Mouse (Mus musculus) neural tube, embryonic 14.5 days (tissue): Measurements from ENCODE around the gene Sgsm1. TPM values are rescaled to one million over a fixed set of nuclear protein-coding genes. Genes with fewer than 3 reads are reported as not detected.
A peak's percentile ranks its signal among the peaks of the same experiment; 100 is the strongest.

Source experiments
- ATAC-seq: fragments of 200-750 bp; cut with Nextera tagmentation; 2 replicates; pipeline ENCODE4 v1.8.0; 2017; ENCODE audit warnings: low read depth, mild to moderate bottlenecking, moderate TSS enrichment, moderate library complexity
- H3K27ac ChIP-seq: fragments of 300-500 bp; sonication (generic); 2 replicates; pipeline ENCODE4 v1.5.1; 2014; ENCODE audit warnings: low read depth, mild to moderate bottlenecking, control low read depth, low read length, moderate library complexity, mixed read lengths
- H3K27me3 ChIP-seq: fragments of 300-500 bp; sonication (generic); 2 replicates; pipeline ENCODE4 v1.6.1; 2014; ENCODE audit warnings: low read length; ENCODE audit not compliant: control insufficient read depth, insufficient read depth
- H3K36me3 ChIP-seq: fragments of 300-500 bp; sonication (generic); 2 replicates; pipeline ENCODE4 v1.6.1; 2014; ENCODE audit warnings: low read length, mixed read lengths; ENCODE audit not compliant: control insufficient read depth, insufficient read depth
- H3K4me1 ChIP-seq: fragments of 300-500 bp; sonication (generic); 2 replicates; pipeline ENCODE4 v1.6.1; 2014; ENCODE audit warnings: low read length; ENCODE audit not compliant: control insufficient read depth, insufficient read depth
- H3K4me2 ChIP-seq: fragments of 300-500 bp; sonication (generic); 2 replicates; pipeline ENCODE4 v1.6.1; 2014; ENCODE audit warnings: mild to moderate bottlenecking, low read depth, low read length, control low read depth
- H3K4me3 ChIP-seq: fragments of 300-500 bp; sonication (generic); 2 replicates; pipeline ENCODE4 v1.5.1; 2014; ENCODE audit warnings: low read depth, low read length, control low read depth, mixed read lengths
- H3K9ac ChIP-seq: fragments of 300-500 bp; sonication (generic); replicated peaks from 2 replicates; pipeline ENCODE4 v1.6.1; 2014; ENCODE audit warnings: low read depth, mild to moderate bottlenecking, control low read depth, low read length, mixed read lengths
- H3K9me3 ChIP-seq: fragments of 300-500 bp; sonication (generic); 2 replicates; pipeline ENCODE4 v1.6.1; 2016; ENCODE audit warnings: low read length; ENCODE audit not compliant: control insufficient read depth
- WGBS: fragments of 180-500 bp; shearing (Covaris S2); extraction: QIAGEN DNeasy Blood & Tissue Kit; methylation state at CpG from one replicate; pipeline ENCODE4 v1.1.7; 2014; 5-methylcytosine and 5-hydroxymethylcytosine counted together
- polyA plus RNA-seq: library from polyadenylated mRNA; unstranded; fragments of >200 nt; fragmentation: Nextera tagmentation; extraction: Ambion mirVana; gene quantifications from 2 replicates; pipeline ENCODE4 v1.2.1, GENCODE M21; 2014

Sgsm1 gene
- polyA plus RNA-seq, 1 experiment from 2014 or later: 17.0 TPM

GRCm38 (mm10) chr5:113283726-113284125 lies 26.9 kb downstream of the Sgsm1 start:
- no peak overlapping the region for H3K4me2 ChIP-seq
- H3K9ac ChIP-seq: no peak overlapping the region
- H3K27me3 ChIP-seq: peaks cover 11% of the 10 kb centered on the region; the same call in 1 of the 2 replicates
- H3K9me3 ChIP-seq: no peaks in the 10 kb centered on the region
- no peak overlapping the region for H3K27ac ChIP-seq
- WGBS: 75% methylated on average over 2 of the region's 2 CpGs
- no peak overlapping the region for H3K4me3 ChIP-seq
- H3K36me3 ChIP-seq: peaks cover 11% of the 10 kb centered on the region; the same call in 1 of the 2 replicates
- peaks cover 7% of the 10 kb centered on the region; the same call in 1 of the 2 replicates for H3K4me1 ChIP-seq
- ATAC-seq: no peak

GRCm38 (mm10) chr5:113281557-113281956 lies 29.0 kb downstream of the Sgsm1 start:
- no peak overlapping the region for H3K9ac ChIP-seq
- no peak overlapping the region for H3K27ac ChIP-seq
- WGBS: 91% methylated on average over 7 of the region's 7 CpGs
- no peak for ATAC-seq
- no peaks in the 10 kb centered on the region for H3K9me3 ChIP-seq
- H3K4me3 ChIP-seq: no peak overlapping the region
- H3K27me3 ChIP-seq: no peaks in the 10 kb centered on the region
- H3K4me2 ChIP-seq: no peak overlapping the region
- H3K4me1 ChIP-seq: no peaks in the 10 kb centered on the region
- peaks cover 26% of the 10 kb centered on the region; the same call in 1 of the 2 replicates for H3K36me3 ChIP-seq

GRCm38 (mm10) chr5:113280138-113280856 lies 30.3 kb downstream of the Sgsm1 start:
- H3K27me3 ChIP-seq: no peaks in the 10 kb centered on the region
- no peak overlapping the region for H3K4me3 ChIP-seq
- no peak overlapping the region for H3K4me2 ChIP-seq
- 33% methylated on average over 15 of the region's 15 CpGs for WGBS
- peak; percentile 64; the same call in 1 of the 2 replicates for ATAC-seq
- H3K27ac ChIP-seq: no peak overlapping the region
- no peak overlapping the region for H3K9ac ChIP-seq
- H3K36me3 ChIP-seq: peaks cover 33% of the 10 kb centered on the region; the same call in 1 of the 2 replicates
- H3K4me1 ChIP-seq: no peaks in the 10 kb centered on the region
- H3K9me3 ChIP-seq: no peaks in the 10 kb centered on the region

- H3K4me1 ChIP-seq: no peaks in the 10 kb centered on the region
- ATAC-seq: no peak
- H3K36me3 ChIP-seq: peaks cover 34% of the 10 kb centered on the region
- H3K9ac ChIP-seq: no peak overlapping the region
- no peak overlapping the region for H3K4me2 ChIP-seq
- H3K9me3 ChIP-seq: no peaks in the 10 kb centered on the region
- H3K27ac ChIP-seq: no peak overlapping the region
- no peak overlapping the region for H3K4me3 ChIP-seq
- no peaks in the 10 kb centered on the region for H3K27me3 ChIP-seq
- 79% methylated on average over 10 of the region's 10 CpGs for WGBS
These were observed 34.7 kb downstream of the Sgsm1 start for GRCm38 (mm10) chr5:113275839-113276238.

- H3K4me1 ChIP-seq: no peaks in the 10 kb centered on the region
- no peak overlapping the region for H3K27ac ChIP-seq
- 71% methylated on average over 11 of the region's 11 CpGs for WGBS
- no peak overlapping the region for H3K4me3 ChIP-seq
- H3K27me3 ChIP-seq: no peaks in the 10 kb centered on the region
- H3K9me3 ChIP-seq: no peaks in the 10 kb centered on the region
- H3K9ac ChIP-seq: no peak overlapping the region
- no peak for ATAC-seq
- H3K4me2 ChIP-seq: no peak overlapping the region
- peaks cover 13% of the 10 kb centered on the region for H3K36me3 ChIP-seq
These were observed 39.3 kb downstream of the Sgsm1 start for GRCm38 (mm10) chr5:113271207-113271811.

- H3K9me3 ChIP-seq: no peaks in the 10 kb centered on the region
- H3K4me1 ChIP-seq: no peaks in the 10 kb centered on the region
- peaks cover 21% of the 10 kb centered on the region for H3K36me3 ChIP-seq
- H3K4me2 ChIP-seq: no peak overlapping the region
- no peak overlapping the region for H3K9ac ChIP-seq
- ATAC-seq: no peak; the same call in 1 of the 2 replicates
- WGBS: 81% methylated on average over 3 of the region's 3 CpGs
- H3K27me3 ChIP-seq: no peaks in the 10 kb centered on the region
- no peak overlapping the region for H3K27ac ChIP-seq
- H3K4me3 ChIP-seq: no peak overlapping the region
These were observed 40.5 kb downstream of the Sgsm1 start for GRCm38 (mm10) chr5:113270043-113270442.

GRCm38 (mm10) chr5:113268246-113268645 lies 42.3 kb downstream of the Sgsm1 start:
- Histone ChIP-seq H3K4me3 (no peak overlapping the region), H3K36me3 (peaks cover 21% of the 10 kb centered on the region), H3K9me3 (no peaks in the 10 kb centered on the region), H3K27ac (no peak overlapping the region), H3K9ac (no peak overlapping the region), H3K27me3 (no peaks in the 10 kb centered on the region), H3K4me1 (no peaks in the 10 kb centered on the region), H3K4me2 (no peak overlapping the region)
- ATAC-seq: no peak

GRCm38 (mm10) chr5:113265637-113266036 lies 44.9 kb downstream of the Sgsm1 start:
- no peak overlapping the region for H3K4me2 ChIP-seq
- H3K9me3 ChIP-seq: no peaks in the 10 kb centered on the region
- 87% methylated on average over 8 of the region's 8 CpGs for WGBS
- no peak overlapping the region for H3K9ac ChIP-seq
- no peak overlapping the region for H3K27ac ChIP-seq
- no peaks in the 10 kb centered on the region for H3K4me1 ChIP-seq
- no peak for ATAC-seq
- H3K36me3 ChIP-seq: peaks cover 19% of the 10 kb centered on the region
- no peak overlapping the region for H3K4me3 ChIP-seq
- H3K27me3 ChIP-seq: no peaks in the 10 kb centered on the region

- H3K4me1 ChIP-seq: no peaks in the 10 kb centered on the region
- peaks cover 12% of the 10 kb centered on the region; the same call in 1 of the 2 replicates for H3K36me3 ChIP-seq
- no peak overlapping the region for H3K4me3 ChIP-seq
- no peaks in the 10 kb centered on the region for H3K9me3 ChIP-seq
- no peak overlapping the region for H3K27ac ChIP-seq
- H3K9ac ChIP-seq: no peak overlapping the region
- no peaks in the 10 kb centered on the region for H3K27me3 ChIP-seq
- no peak for ATAC-seq
- WGBS: 94% methylated on average over 11 of the region's 11 CpGs
- H3K4me2 ChIP-seq: no peak overlapping the region
These were observed 59.8 kb downstream of the Sgsm1 start for GRCm38 (mm10) chr5:113250806-113251205.
